Mouse (Mus musculus): Measurements from ENCODE around the gene Rundc3a. TPM values are rescaled to one million over a fixed set of nuclear protein-coding genes. Genes with fewer than 3 reads are reported as not detected.
"Not testable (repeated sequence)": the region's sequence is repeated elsewhere in the genome, so short reads cannot be mapped to it uniquely, and the experiment has no call there.

Gene Rundc3a
- total RNA-seq, 2 experiments from 2014 or later, result 469 to 527 TPM

GRCm38 (mm10) chr11:102366103-102366502 is 27.1 kb upstream of the Rundc3a start, which contains the start of gene Slc4a1:
Gene Slc4a1 (minus strand): TSS chr11:102366203.
- intact Hi-C loops (cut with DNase I); DNase-seq (ENCODE audit: low spot score in 2 of 2): not testable (repeated sequence)

GRCm38 (mm10) chr11:102367504-102368280 is 25.5 kb upstream of the Rundc3a start:
- intact Hi-C loops (cut with DNase I), result no loop called here

GRCm38 (mm10) chr11:102368347-102368746 is 24.9 kb upstream of the Rundc3a start:
- no peak for DNase-seq (ENCODE audit: low spot score in 2 of 2)
- intact Hi-C loops (cut with DNase I), result no loop called here

More at GRCm38 (mm10) chr11:102367504-102368280, 25.5 kb upstream of the Rundc3a start:
- no peak for DNase-seq (ENCODE audit: low spot score in 2 of 2)

GRCm38 (mm10) chr11:102369263-102369662 is 23.9 kb upstream of the Rundc3a start:
- intact Hi-C loops (cut with DNase I), result no loop called here
- DNase-seq (ENCODE audit: low spot score in 2 of 2), result no peak

DNA sequence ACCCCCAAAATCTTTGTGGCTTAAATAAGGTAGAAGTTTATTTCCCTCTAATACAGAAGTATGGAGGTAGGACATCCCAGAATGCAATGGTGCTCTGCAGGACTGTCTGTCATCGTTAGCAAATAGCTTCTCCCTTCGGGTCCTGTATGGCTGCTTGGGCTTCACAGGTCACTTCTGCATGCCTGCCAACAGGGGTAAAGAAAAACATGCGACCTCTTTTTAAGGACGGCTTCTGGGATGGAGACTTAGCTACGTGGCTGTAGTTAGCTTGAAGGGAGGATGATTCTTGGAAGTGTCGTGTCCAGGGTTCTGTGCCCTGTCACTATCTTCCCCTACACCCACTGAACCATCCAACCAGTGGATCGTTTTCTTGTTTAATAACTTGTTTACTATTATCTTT is 22.9 kb upstream of the Rundc3a start:
- intact Hi-C loops (cut with DNase I), result no loop called here
- no peak for DNase-seq (ENCODE audit: low spot score in 2 of 2)

- no peak for DNase-seq (ENCODE audit: low spot score in 2 of 2)
- intact Hi-C loops (cut with DNase I), result no loop called here
These were observed 21.1 kb upstream of the Rundc3a start for GRCm38 (mm10) chr11:102371926-102372685.

GRCm38 (mm10) chr11:102372936-102373335 is 20.3 kb upstream of the Rundc3a start:
- DNase-seq (ENCODE audit: low spot score in 2 of 2), result no peak
- intact Hi-C loops (cut with DNase I), result no loop called here

DNA sequence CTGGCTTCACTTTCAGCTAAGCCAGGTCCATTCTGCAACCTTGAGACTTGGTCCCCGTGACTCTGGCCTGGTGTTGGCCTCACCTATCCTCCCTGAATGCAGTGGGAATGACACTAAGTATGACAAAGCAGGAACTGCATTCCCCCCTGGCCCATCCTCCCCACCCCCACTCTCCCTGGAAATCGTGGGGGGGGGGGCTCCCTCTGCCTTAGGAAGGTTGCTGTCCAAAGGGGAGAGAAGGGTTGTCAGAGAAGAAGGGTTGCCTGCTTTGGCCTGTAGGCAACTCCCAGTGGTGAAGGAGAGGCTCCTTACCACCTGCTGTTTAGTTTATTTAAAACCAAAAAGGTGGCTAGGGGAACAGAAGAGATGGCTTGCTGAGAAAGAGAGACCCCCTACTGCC is 19.6 kb upstream of the Rundc3a start:
- intact Hi-C loops (cut with DNase I), result no loop called here

DNA sequence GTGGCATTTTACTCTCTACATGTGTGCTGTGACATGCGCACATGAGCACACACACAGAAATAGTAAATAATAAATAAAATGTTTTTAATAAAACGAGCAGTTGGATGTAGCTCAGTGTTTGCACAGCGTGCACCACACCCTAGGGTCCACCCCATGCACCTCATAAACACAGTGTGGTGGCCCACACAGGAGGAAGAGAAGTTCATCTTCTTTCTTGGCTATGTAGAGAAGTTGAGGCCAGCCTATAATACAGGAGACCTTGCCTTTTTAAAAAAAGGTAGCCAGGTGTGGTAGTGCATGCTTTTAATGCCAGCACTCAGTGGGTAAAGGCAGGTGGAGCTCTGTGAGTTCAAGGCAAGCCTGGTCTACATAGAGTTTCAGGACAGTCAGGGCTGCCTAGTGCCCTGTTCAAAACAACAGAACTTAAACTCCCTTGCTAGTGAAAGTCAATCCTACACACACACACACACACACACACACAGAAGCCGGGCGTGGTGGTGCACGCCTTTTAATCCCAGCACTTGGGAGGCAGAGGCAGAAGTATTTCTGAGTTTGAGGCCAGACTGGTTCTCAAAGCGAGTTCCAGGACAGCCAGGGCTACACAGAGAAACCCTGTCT is 19.0 kb upstream of the Rundc3a start:
- DNase-seq (ENCODE audit: low spot score in 2 of 2), result no peak
- intact Hi-C loops (cut with DNase I), result no loop called here

More for the DNA sequence above, 19.6 kb upstream of the Rundc3a start:
- no peak for DNase-seq (ENCODE audit: low spot score in 2 of 2)

GRCm38 (mm10) chr11:102375196-102376173 is 17.7 kb upstream of the Rundc3a start:
- intact Hi-C loops (cut with DNase I), result loop anchor here (5.0 kb wide), 1 partner anchor 38 kb away; no protein-coding TSS in a partner anchor

GRCm38 (mm10) chr11:102376196-102376835 is 16.9 kb upstream of the Rundc3a start:
- intact Hi-C loops (cut with DNase I), result loop anchor here (5.0 kb wide), 1 partner anchor 39 kb away; no protein-coding TSS in a partner anchor
- no peak for DNase-seq (ENCODE audit: low spot score in 2 of 2)

More at GRCm38 (mm10) chr11:102375196-102376173, 17.7 kb upstream of the Rundc3a start:
- no peak for DNase-seq (ENCODE audit: low spot score in 2 of 2)

DNA sequence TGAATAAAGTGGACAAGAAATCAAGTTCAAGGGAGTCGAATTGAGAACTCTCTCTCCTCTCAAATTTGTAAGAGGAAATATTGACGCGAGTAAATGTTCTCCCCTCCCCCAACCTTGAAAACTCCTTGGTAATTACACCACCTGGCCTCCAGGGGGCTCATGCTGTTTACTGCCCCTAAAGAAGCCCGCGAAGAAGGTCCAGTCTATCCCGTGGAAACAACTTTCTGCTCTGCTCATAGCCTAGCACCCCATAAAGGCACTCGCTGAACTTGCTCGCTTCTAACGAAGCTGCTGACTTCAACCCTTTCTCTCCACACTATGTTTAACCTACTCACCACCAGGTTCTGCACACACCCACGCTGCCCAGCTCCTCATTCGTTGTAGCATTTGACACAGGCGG is 16.0 kb upstream of the Rundc3a start:
- intact Hi-C loops (cut with DNase I), result loop anchor here (5.0 kb wide), 1 partner anchor 40 kb away; no protein-coding TSS in a partner anchor
- no peak for DNase-seq (ENCODE audit: low spot score in 2 of 2)

DNA sequence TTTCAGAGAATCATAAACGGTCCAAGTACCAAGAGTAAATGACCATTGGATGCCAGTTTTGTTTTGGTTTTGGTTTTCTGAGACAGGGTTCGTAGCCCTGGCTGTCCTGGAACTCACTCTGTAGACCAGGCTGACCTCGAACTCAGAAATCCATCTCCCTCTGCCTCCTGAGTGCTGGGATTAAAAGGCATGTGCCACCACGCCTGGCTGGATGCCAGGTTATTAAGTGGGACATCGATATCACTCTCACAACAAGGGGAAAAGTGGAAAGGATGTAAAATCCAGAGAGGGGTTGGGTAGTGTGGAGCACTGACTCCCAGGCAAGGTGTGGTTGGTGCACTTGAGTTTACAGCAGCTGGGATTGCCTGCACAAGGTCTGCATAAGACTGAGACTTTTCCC is 13.1 kb upstream of the Rundc3a start:
- no peak for DNase-seq (ENCODE audit: low spot score in 2 of 2)
- intact Hi-C loops (cut with DNase I), result no loop called here

DNA sequence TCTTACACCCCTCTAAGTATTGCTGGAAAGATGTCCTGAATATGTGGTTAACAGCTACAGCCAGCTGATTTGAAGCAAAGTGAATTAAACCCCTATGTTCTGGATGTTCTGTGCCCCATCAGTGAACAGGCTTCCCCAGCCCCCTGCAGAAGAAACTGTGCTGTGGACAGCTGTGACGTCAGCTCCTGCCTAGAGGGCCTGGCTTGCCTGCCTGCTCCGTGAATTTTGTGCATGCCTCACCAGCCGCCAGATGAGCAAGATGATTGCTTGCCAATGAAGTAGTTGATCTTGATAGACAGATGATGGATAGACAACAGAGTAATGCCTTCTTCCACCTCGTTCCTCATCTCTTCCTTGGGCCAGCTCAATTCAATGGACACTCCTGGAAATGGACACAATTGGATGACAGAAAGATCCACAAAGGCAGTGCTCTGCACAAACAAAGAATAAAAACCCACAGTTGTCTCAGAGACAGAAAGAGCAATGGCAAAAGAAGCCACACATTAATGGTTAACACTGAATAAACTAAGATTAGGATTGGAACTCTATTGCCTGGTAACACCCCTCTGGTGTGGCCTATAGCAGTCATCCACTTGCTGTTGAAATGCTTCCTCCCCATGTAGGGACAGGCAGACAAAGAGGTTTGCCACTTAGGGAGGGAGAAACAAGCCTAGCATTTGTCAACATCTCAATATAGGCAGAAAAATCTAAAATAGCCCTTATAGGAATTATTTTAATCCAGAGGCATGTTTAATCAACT is 11.7 kb upstream of the Rundc3a start:
- intact Hi-C loops (cut with DNase I), result no loop called here
- no peak for DNase-seq (ENCODE audit: low spot score in 2 of 2)

GRCm38 (mm10) chr11:102382794-102383193 is 10.4 kb upstream of the Rundc3a start:
- intact Hi-C loops (cut with DNase I), result no loop called here

GRCm38 (mm10) chr11:102383365-102384136 is 9.7 kb upstream of the Rundc3a start:
- intact Hi-C loops (cut with DNase I), result no loop called here
- DNase-seq (ENCODE audit: low spot score in 2 of 2), result no peak

More at GRCm38 (mm10) chr11:102382794-102383193, 10.4 kb upstream of the Rundc3a start:
- DNase-seq (ENCODE audit: low spot score in 2 of 2), result no peak

- intact Hi-C loops (cut with DNase I), result no loop called here
- peak in 1 of 2 experiments; percentile 41 for DNase-seq (ENCODE audit: low spot score in 2 of 2)
These were observed 8.8 kb upstream of the Rundc3a start for GRCm38 (mm10) chr11:102384418-102384817.

Data from left cerebral cortex, postnatal 36 days (tissue).